Mouse (Mus musculus) right cerebral cortex, postnatal 36 days (tissue): ENCODE measurements at regions not wholly inside any gene's neighbourhood (a gene's known extent, or its start where the extent isn't known, plus 50 kb on each side); places are given as distances from the start of the nearest gene placed in this dataset.

ENCODE experiments used
- DNase-seq, 2 experiments: peaks; one replicate each; pipeline ENCODE4 v3.0.0; 2022; ENCODE audit warnings: low spot score in 2 of 2, mixed read lengths in 1 of 2

DNA sequence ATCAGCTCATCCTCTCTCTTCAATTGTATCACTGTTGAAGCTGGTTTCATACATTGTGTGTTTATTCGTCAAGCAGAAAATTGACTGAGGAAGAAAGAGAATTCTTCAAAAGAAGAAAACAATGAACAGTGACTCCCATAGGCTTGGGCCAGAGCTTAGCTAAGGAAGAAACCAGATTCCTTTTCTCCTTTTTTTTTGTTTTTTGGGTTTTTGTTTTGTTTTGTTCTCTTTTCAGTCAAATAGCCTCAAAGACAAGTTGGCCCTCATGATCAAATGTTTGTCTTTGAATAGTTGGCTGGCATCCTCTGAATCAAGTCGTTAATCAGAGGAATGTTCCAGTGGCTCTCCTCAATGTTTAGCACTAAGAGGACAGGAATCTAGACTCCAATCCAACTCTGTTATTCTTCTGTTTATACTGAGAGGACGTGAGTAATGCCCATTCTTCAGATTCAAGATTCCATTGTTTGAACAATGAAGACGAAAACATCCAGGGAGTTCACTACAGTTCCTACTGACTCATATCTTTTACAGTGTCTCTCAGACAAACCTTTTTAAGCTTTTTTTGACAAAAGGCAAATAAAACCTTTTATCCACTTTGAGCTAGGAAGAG lies 86.1 kb upstream of the Adgrl4 start:
- no peak for DNase-seq

DNA sequence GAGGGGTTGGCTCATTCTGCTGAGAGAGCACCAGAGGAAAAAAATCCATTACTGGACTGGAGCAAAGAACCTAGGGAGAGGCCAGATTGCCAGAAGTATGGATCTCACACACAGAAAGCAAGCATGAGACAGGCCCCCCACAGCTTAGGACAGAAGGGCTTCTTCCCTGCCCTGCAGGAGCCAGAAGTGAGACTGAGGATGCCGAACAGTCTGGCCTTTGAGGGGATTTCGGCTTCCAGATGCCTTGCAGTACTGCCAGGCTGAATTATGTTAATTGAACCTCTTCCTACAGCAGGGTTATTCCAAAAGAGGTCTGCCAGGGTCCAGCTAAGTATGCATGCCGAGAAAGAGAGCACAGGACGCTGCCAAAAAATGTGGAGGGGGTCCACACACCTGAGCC lies 71.4 kb upstream of the Adgrl4 start:
- DNase-seq: no peak

DNA sequence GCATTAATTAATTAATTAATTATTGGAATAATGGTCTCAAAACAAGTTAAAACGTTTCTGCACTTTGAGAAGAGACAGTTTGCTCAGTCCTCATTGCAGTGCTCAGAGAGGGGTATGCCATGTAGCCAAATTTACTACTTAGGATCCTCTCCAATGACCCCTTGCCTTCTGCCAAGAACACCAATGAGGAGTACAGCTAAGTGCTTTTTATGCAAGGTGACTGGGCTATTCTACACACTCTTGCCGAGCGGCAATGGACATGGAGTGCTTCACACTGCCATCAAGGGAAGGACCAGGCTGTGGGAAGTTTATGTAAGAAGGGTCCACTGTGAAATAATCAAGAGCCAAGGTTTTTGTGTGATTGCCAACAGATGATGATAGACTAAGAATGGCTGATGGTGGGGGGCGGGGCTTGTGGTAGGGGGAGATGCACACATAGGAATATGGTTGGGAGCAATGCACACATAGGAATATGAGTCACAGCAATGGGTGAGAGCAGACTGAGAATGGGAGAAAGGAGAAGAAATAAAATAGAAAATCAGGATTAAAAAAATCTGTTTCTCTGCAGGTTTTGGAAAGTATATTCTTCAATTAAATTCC lies 70.9 kb upstream of the Adgrl4 start:
- no peak for DNase-seq

DNA sequence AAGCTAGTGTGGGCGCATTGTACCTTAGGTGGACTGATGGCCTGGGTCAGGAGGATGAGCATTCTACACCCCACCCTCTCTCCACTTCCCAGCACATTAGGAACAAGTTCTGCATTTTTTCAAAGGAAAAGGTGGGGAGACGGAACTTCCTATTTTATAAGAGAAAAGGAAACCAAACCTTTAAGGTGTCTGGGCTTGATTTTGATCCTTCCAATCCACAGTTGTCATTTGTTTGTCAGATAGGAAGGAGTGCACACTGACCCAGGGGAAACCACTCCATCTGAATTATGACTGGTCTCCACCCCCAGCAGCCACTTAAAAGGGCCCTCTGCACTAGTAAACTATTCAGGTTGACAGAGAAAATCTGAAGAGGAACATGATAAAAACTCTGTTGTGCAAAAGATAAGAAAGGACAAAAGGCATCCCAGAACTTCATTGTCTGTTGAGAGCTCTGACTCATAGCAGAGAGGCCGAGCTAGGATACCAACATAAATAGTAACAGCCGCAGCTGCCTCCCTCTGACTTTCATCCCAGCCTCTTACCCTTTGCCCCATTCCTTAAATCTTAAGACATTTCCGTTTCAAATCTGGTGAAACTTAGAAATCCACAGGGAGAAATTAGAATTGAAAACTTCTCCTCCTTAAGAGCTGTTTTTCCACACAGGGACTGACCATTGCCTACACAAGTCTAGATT lies 54.2 kb upstream of the Adgrl4 start:
- DNase-seq: no peak

DNA sequence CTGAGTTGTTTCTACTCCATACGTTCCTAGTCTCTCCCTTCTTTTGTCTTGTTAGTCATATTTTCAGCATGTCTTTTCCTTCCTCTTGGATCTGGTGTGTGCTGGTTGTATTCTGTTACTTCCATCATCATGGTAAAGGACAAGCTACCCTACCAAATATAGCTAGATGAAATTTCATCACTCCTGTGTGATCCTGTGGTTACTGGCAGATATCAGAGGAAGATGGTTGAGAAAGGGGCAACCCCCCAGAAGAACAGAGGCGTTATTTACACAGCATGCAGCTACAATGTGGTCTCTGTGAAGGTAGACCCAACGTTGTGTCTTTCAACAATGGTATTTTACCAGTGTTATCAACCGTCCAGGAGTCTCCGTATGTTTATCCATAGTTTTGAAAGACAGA lies 52.8 kb upstream of the Adgrl4 start:
- DNase-seq: no peak

DNA sequence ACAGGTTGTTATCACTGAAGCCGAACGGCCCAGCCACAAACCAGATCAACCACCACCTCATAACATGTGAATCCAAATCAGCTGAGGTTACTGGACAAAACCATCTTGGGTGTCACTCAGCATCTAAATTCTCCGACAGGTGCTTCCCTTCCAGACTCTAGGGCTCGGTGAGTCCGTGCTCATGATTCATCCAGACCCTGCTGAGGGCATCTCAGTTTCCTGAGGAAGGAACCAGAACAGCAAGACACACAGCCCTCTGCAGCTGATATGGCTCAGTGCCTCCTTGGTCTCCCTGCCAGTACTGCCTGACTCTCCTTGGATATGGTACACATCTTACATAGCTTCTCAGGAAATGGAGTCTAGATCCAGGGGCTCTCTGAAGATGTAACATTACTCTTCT lies 51.6 kb upstream of the Adgrl4 start:
- no peak for DNase-seq
